Mouse (Mus musculus) brown adipose tissue, adult 24 weeks (tissue): ENCODE data around the gene Pdxk. TPM values are rescaled to one million over a fixed set of nuclear protein-coding genes. Genes with fewer than 3 reads are reported as not detected.
A peak's percentile ranks its signal among the peaks of the same experiment; 100 is the strongest.

Experiments
- H3K27ac ChIP-seq: fragments of 200-500 bp; replicated peaks from 2 replicates; pipeline ENCODE4 v1.5.1; 2012; ENCODE audit warnings: low read depth, mild to moderate bottlenecking, low read length
- H3K4me1 ChIP-seq: fragments of 200-500 bp; 2 replicates; pipeline ENCODE4 v1.6.1; 2012; ENCODE audit warnings: low read length, mixed read lengths; ENCODE audit not compliant: control insufficient read depth, insufficient read depth, insufficient read length
- H3K4me3 ChIP-seq: fragments of 200-500 bp; 2 replicates; pipeline ENCODE4 v1.5.1; 2012; ENCODE audit warnings: low read depth, mild to moderate bottlenecking, low read length, moderate library complexity; ENCODE audit not compliant: insufficient read depth
- polyA plus RNA-seq: library from polyadenylated mRNA; stranded (reverse); fragments of >200 nt; gene quantifications from 2 replicates; pipeline ENCODE4 v1.2.4, GENCODE M21; 2012; ENCODE audit not compliant: missing spikeins, insufficient read depth, insufficient read length

Gene Pdxk
- polyA plus RNA-seq, 1 experiment: 28.2 TPM

GRCm38 (mm10) chr10:78413152-78413520 lies 51.6 kb downstream of the Pdxk start:
- no peak overlapping the region for H3K27ac ChIP-seq
- peaks cover 2% of the 10 kb centered on the region; the same call in 1 of the 2 replicates for H3K4me1 ChIP-seq
- peak overlapping the region; percentile 90 for H3K4me3 ChIP-seq

GRCm38 (mm10) chr10:78412319-78413151 lies 52.2 kb downstream of the Pdxk start, which contains the start of gene Rrp1:
Gene Rrp1 (minus strand): TSS chr10:78413043.
- peak within 1 kb of the TSS; percentile 56 for H3K27ac ChIP-seq
- H3K4me1 ChIP-seq: peaks cover 2% of the 10 kb centered on the region; the same call in 1 of the 2 replicates
- H3K4me3 ChIP-seq: peak within 1 kb of the TSS; percentile 90

GRCm38 (mm10) chr10:78411851-78412250 lies 52.9 kb downstream of the Pdxk start:
- H3K27ac ChIP-seq: no peak overlapping the region
- peak overlapping the region; percentile 90 for H3K4me3 ChIP-seq
- peaks cover 2% of the 10 kb centered on the region; the same call in 1 of the 2 replicates for H3K4me1 ChIP-seq

- peaks cover 2% of the 10 kb centered on the region; the same call in 1 of the 2 replicates for H3K4me1 ChIP-seq
- no peak overlapping the region for H3K4me3 ChIP-seq
- no peak overlapping the region for H3K27ac ChIP-seq
Observed at GRCm38 (mm10) chr10:78409035-78409788, 55.6 kb downstream of the Pdxk start.

- no peak overlapping the region for H3K27ac ChIP-seq
- peaks cover 2% of the 10 kb centered on the region; the same call in 1 of the 2 replicates for H3K4me1 ChIP-seq
- no peak overlapping the region for H3K4me3 ChIP-seq
Observed at GRCm38 (mm10) chr10:78407132-78407531, 57.6 kb downstream of the Pdxk start.

- no peaks in the 10 kb centered on the region for H3K4me1 ChIP-seq
- H3K4me3 ChIP-seq: no peak overlapping the region
- no peak overlapping the region for H3K27ac ChIP-seq
Observed at GRCm38 (mm10) chr10:78406152-78406551, 58.6 kb downstream of the Pdxk start.

- Histone ChIP-seq H3K27ac (no peak overlapping the region), H3K4me3 (no peak overlapping the region), H3K4me1 (no peaks in the 10 kb centered on the region)
Observed at GRCm38 (mm10) chr10:78402301-78402922, 62.4 kb downstream of the Pdxk start.

- Histone ChIP-seq H3K27ac (no peak overlapping the region), H3K4me1 (no peaks in the 10 kb centered on the region), H3K4me3 (no peak overlapping the region)
Observed at GRCm38 (mm10) chr10:78401127-78401526, 63.6 kb downstream of the Pdxk start.

GRCm38 (mm10) chr10:78399090-78399657 lies 65.6 kb downstream of the Pdxk start:
- Histone ChIP-seq H3K4me3 (no peak overlapping the region), H3K4me1 (no peaks in the 10 kb centered on the region), H3K27ac (no peak overlapping the region)

- Histone ChIP-seq H3K27ac (no peak overlapping the region), H3K4me3 (no peak overlapping the region), H3K4me1 (no peaks in the 10 kb centered on the region)
Observed at GRCm38 (mm10) chr10:78396625-78396885, 68.2 kb downstream of the Pdxk start.

- H3K27ac ChIP-seq: no peak overlapping the region
- H3K4me3 ChIP-seq: no peak overlapping the region
- no peaks in the 10 kb centered on the region for H3K4me1 ChIP-seq
Observed at GRCm38 (mm10) chr10:78395819-78396624, 68.8 kb downstream of the Pdxk start.

GRCm38 (mm10) chr10:78395377-78395776 lies 69.4 kb downstream of the Pdxk start:
- Histone ChIP-seq H3K4me1 (no peaks in the 10 kb centered on the region), H3K4me3 (no peak overlapping the region), H3K27ac (no peak overlapping the region)

- Histone ChIP-seq H3K27ac (no peak overlapping the region), H3K4me1 (no peaks in the 10 kb centered on the region; the same call in 1 of the 2 replicates), H3K4me3 (no peak overlapping the region)
Observed at GRCm38 (mm10) chr10:78392072-78392471, 72.7 kb downstream of the Pdxk start.

GRCm38 (mm10) chr10:78390982-78391470 lies 73.7 kb downstream of the Pdxk start:
- Histone ChIP-seq H3K27ac (no peak overlapping the region), H3K4me1 (no peaks in the 10 kb centered on the region; the same call in 1 of the 2 replicates), H3K4me3 (no peak overlapping the region)
